Mouse (Mus musculus) ES-E14 (cell line): ENCODE measurements around the gene Dand5.

Experiments used
- CHD2 ChIP-seq: IDR thresholded peaks from 2 replicates; pipeline ENCODE4 v1.6.1; 2014; ENCODE audit warnings: mild to moderate bottlenecking, low read depth, low read length, inconsistent platforms
- MAFK ChIP-seq: IDR thresholded peaks from 2 replicates; pipeline ENCODE4 v1.6.1; 2014; ENCODE audit warnings: mild to moderate bottlenecking, low read depth, low read length, inconsistent platforms; ENCODE audit not compliant: insufficient read depth
- ZNF384 ChIP-seq: IDR thresholded peaks from 2 replicates; pipeline ENCODE4 v1.6.1; 2012; ENCODE audit warnings: low read depth, low read length, inconsistent platforms

GRCm38 (mm10) chr8:84768343-84769095, 54.1 kb downstream of the Dand5 start:
- TF ChIP-seq MAFK (no peak), CHD2 (no peak), ZNF384 (no peak)
